Mouse (Mus musculus): ENCODE results near the gene Ssbp3.

DNA sequence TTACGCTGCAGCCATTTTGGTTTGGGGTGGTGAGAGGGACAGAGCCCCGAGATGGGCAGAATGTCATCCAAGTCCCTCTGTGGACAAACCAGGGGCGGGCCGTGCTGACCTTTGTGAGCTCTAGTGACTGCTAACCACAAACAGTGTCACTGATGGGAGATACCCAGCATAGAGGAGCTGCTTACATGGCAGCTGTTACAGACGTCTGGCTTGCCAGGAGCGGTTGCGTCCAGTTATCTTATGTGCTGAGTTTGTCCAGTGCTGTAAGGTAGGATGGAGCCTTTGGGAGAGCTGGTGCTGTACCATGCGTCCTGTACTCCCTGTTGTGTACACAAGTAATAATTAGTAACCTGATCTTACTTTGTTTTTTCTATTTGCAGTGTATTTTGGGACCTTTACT, 4.8 kb downstream of the Ssbp3 start:
- no peak for TF ChIP-seq CTCF (IDR thresholded peaks at IDR 0.05; ENCODE audit: borderline replicate concordance, control insufficient read depth, extremely low read depth, insufficient read depth, low read length, poor library complexity)
- TF ChIP-seq POLR2A (IDR thresholded peaks at IDR 0.05; ENCODE audit: control insufficient read depth, extremely low read depth, insufficient read depth, low read length, poor library complexity): no peak
